Mouse (Mus musculus): ENCODE measurements around the gene Fgf2.
A peak's percentile ranks its signal among the peaks of the same experiment; 100 is the strongest.

Gene Fgf2

DNA sequence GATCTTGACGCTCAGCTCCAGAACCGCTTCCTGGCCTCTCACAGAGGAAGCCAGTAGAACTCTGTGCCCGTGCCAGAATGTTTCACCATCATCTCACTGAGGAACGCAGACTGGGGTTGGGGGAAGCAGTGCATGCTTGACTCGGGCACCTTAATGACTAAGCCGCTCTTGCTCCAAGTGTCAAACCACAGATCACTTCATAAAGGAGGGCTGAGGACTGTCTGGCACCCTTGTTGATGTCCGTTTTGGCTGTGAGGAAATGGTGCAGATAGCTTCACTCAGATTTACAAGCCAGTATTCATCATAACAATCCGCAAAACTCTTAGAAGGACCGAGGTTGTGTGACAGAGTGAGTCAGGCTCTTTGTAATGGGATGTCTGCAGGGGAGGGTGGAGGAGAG lies 12.6 kb downstream of the Fgf2 start:
- peak; percentile 94 for DNase-seq

DNA sequence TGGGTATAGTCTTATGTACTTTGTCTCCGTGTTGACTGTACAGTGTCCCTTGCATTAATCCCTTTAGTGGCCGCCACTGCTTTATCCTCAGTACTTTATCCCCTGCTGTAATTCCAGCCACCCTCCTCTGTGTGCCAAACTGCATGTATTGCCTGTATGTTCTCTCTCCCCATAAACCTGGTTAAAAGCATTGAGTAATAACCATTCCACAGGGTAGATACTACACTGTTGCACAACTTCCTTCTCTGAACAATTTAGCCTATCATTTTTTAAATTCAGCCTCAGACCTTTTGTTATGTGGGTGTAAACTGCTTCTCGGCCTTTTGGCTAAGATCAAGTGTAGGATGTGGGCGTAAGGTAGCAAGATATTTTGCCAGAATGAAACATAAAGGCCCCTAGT lies 17.0 kb downstream of the Fgf2 start:
- no peak for DNase-seq

DNA sequence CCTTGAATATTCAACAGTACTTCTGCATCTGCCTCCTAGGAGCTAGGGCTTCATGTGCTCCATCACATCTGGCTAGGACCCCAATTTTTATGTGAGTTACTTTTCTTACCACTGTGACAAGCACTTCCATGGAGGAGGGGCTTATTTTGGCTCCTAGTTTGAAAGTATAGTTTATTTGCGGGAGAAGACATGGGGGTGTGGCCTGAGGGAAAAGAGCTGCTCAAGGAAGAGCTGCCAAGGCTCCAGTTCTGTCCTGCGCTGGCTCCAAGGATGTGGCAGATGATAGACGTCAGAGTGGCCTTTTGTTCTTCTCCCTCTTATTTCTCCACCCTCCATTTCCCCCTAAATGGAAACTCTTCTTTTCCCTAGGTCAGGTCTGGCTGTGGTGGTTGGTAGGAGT lies 17.8 kb downstream of the Fgf2 start:
- DNase-seq, result peak; percentile 89

DNA sequence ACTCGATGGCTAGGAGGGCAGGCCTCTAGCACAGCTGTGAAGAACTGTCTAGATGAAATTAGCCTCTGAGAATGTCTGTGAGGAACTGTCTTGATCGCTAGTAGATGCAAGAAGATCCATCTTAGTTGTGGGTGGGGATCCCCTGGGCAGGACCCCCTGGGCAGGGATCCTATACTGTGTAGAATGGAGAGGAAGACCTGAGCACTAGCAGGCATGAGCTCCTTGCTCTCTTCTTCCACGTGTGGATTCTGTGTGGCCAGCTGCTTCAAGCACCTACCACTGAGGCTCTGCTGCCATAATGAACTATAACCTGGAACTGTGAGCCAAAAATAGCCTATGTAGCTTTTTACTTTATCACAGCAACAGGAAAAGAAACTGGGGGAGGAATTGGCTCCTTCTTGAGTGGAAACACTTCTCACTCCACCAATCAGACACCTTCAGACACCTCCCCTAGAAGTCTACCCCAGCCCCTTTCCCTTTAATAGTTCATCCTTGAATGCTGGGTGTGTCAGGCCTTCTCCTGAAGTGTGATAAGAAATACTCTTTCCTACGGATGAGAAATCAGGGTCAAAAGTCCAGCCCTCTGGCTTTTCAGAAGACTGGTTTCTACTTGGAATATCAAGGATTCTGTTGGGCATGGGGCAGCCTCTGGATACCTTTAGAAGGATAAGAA lies 18.4 kb downstream of the Fgf2 start:
- peak; percentile 85 for DNase-seq

DNA sequence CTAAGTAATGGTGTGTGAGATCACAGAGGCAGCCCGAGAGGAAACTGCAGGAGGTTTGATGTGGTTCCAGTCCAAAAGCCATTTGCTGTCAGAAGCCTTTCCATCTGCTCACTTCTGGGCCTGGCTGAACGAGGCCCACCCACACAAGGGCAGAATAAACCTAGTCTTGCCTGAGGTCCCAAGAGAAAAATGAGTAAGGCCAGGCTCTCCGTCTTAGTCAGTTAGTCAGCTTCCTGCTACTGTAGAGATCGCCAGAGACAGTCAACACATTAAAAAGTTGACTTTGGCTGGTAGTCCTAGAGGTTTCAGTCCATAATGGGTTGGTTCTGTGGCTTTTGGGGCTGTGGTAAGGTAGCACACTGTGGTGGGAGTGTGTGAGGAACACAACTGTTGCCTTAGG lies 22.3 kb downstream of the Fgf2 start:
- DNase-seq, result peak; percentile 96

DNA sequence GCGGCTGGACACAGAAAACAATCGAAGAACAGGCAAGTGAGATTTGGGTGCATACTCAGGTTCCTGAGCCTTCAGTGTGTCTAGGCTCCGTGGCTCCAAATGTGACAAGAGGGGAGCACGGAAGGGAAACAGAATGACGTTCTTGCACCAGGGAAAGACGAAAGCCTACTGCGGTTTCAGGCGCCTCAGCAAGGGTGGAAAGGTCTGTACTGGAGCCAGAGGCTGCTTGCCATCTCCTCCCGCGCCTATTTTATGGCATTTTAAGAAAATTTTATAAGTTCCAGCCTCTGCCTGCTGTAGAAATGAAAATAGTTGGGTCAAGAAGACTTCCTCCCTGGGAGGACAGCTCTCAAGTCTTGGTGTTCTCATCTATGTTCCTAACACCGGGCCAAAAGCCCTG lies 25.6 kb downstream of the Fgf2 start:
- no peak for DNase-seq

DNA sequence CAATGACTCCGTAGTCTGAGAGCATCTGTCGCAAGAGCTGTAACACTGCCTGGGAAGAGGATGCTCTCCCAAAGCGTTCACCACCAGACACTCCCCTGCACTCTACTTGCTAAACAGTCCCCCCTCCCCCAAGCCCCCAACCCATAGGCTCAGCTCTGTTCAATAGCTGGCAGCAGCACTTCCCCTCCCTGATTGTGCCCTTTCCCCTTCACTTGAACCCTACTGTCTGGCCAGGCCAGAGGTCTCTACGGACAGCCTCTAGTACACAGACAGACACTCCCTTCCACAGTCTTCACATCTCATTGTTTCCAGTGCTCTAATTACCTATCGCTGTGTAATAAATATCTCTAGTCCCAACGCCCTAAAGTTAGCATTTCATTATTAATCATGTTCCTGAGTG lies 29.8 kb downstream of the Fgf2 start:
- peak; percentile 78 for DNase-seq

DNA sequence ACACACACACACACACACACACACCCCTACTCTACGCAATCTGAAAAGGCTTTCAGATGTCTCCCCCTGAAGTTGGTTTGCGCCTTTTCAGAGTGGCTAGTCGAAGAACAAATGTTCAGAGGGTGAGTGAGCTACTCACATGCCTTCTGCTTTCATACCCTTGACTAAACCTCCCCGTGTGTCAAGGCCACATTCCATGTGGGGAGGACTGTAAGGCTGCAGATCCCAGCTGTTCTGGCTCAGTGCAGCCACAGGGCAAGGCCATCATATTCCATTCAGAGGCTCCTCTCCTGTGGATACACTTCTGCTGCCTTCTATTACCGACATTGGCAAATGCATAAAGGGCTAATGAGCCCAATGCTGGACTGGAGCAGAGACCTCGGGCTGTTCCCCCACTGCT lies 30.3 kb downstream of the Fgf2 start:
- DNase-seq, result peak; percentile 95

DNA sequence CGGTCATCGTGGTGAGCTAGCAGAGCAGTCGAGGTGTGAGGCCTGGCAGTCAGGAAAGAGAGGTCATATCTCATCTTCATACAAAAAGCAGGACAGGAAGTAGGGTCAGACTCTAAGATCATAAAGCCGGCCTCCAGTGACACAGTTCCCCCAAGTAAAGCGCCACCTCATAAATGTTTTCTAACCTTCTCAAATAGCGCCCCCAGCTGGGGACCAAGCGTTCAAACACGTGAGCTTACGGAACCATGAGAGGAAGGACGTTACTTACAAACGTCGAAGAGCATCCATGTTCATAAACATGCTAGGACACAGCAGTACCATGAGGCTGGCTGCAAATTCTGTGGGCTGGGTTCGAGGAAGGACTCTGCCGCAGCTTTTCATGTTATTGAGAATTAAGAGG lies 31.1 kb downstream of the Fgf2 start:
- peak; percentile 88 for DNase-seq

DNA sequence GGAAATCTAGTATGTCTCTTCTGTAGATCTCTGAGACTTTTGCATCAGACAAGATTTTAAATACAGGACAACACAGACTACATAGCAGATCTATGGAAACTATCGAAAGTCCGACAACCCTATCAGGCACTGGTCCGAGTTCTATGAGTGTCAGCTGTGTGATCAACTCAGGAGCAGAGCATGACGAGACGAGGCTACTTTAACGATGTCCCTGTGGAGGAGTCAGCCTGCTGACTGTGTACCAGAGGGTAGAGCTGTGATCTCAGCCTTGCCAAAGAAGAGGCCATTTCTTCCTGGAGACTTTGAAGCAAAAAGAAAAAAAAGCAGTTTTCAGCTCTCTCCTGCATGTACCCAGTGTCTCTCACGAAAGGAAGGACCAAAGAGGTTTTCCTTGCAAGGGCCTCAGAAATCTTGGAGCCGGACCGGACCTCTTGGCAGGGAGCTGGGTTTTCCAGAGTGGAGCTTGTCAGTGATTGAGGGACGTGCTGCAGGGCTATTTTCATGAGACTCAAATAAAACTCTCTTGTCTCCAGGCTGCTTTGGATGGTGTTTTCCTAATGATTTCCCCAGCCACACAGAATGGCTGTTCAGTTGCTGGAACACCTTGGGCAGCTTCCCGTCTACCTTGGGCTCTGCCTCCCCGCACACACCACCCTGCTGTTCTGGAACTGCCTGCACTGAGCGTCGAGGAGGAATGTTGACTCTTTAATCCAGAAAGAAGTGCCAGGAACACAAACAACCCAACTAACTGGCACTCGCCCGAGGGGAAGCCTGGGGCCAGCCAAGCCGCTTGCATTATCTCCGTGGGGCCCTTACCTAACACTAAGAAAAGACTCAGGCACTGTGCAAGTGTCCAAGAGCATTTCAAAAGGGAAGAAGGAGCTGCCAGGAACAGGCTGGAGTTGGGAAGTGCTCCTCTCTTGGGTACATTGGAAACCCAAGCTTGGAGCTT lies 32.1 kb downstream of the Fgf2 start:
- peak; percentile 98 for DNase-seq

DNA sequence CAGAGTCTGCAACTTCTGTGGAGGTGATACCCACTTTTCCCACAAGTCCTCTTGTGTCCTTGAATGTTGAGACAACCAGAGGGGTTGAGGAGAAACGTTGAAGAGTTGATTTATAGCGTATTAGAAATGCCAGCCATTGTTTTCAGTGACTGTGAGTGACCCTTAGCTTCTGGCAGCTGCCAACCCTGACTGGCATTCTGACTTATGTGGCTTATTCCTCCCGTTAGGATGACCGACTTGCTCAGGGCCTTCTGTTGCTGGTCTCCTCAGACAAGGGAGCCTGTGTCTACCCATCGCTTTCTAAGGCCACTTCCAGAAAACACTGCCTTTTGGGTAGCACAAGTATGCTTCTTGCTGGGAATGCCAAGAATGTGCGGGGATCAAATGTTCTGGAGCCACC lies 33.3 kb downstream of the Fgf2 start:
- DNase-seq, result peak; percentile 90

DNA sequence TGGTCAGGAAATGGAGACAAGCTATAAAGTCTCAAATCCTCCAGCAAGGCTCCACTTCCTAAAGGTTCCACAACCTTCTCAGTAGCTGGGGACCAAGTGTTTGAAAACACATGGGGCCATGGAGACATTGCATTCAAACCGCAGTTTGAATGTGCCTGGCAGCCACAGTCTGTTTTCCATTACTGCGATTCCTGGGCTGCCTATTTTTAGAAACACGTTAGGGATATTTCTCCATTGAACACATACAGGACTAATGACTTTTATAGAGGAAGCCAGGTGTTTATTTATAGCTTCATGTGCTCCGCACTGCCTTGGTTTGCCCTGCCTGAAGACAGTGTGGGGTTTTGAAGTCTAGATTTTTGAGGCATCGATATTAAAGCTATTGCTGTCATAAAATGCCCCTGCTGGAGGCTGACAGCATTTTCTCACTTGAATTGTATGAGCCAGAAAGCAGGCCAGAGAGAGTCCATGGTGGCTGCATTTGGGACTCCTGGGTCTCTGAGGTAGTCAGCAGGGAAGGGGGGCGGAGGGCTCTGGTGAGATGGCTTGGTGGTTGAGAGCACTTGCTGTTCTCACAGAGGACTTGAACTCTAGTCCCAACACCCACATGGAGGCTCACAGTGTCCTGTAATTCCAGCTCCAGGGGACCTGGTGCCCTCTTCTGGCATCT lies 35.1 kb downstream of the Fgf2 start:
- peak; percentile 93 for DNase-seq

DNA sequence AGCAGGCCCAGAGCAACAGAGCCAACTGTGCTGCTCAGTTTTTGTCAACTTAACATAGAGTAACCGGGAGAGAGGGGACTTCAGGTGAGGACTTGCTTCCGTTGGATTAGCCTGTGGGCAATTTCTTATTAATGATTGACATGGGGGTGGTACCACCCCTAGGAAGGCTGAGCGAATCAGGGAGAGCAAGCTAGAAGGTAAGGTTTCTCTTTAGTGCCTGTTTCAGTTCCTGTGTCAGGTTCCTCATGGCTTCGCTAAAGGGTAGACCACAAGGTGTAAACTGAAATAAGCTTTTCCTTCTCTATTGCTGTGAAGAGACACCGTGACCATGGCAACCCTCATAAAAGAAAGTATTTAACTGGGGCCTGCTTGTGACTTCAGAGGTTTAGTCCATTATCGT lies 39.2 kb downstream of the Fgf2 start:
- peak; percentile 86 for DNase-seq

DNA sequence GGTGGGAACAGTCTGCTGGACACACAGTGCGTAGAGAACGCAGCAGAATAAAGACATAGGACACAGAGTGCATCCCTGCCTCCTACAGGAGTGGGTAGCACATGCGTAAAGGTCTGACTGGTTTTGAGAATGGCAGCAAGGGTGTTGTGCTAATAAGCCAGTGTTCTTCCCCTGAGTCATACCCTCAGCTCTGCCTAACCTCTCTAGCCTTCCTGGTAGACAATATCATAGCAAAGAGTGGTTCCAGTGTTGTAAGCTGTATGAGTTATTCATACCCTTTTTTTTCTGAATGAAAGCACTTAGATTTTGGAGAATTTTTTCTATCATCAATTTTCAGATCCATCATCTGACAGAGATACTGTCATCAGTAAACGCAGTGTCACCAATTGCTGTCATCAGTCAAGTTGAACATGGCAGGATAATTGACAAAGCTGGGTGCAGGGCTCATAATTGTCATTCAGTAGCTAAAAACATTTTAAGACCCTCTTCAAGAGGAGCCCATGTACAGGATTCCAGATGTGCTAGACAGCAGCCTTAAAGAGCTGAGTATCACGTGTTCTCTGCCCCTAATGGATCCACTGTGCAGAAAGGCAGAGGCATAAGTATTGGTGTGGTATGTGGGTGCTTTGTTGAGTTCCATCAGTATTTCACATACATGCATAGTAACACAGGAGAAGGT lies 48.9 kb downstream of the Fgf2 start:
- peak; percentile 39 for DNase-seq

DNA sequence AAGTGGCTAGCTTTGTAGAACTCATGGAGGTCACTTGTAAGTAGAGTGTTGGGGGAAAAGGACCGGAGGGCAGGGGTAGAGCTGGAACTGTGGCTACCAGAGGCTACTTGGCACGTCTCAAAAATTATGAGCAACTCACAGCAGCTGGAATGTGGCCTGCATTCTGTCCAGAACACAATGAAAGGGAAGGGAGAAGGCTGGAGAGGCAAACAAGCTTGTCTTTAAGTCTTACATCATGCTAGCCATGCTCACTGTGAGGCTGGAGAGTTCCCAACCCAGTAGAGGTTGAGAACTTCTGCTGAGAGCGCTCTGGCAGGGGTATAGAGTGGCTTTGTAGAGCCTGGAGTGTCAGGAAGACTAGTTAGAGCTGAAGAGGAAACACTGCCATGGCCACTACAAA lies 49.5 kb downstream of the Fgf2 start:
- DNase-seq, result peak; percentile 90

DNA sequence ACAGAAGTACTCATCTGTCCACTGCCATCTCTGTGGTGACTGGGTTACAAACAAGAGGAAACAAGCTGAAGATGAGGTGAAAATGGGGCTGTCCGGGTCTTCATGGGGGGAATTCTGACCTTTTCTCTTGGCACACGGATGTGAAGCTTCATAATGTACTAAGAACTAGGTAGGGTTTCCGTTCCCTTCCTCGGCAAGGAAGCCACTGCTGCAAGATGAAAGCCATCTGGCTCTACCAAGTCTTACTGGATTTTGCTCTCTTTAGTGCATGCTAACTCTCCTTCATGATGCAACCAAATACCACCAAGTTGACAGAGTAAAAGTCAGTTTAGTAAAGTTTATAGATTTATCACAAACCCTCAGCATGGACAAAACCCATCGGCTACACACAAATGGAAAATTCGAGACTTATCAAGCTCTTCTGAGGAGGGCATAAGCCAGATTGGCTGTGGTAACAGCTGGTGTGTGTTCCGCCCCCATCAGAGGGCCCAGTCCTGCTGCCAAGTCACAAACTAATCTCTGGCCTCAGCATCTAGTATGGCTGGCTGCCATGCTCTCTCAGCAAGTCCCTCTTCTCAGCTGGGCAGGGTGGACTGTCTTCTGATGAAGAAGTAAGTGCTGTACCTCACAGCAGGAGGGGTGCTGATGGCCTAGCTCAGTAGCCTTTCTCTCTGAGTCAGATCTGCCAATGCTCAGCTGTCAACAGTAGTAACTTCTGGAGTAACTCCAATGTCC lies 50.7 kb downstream of the Fgf2 start:
- DNase-seq, result peak; percentile 99

DNA sequence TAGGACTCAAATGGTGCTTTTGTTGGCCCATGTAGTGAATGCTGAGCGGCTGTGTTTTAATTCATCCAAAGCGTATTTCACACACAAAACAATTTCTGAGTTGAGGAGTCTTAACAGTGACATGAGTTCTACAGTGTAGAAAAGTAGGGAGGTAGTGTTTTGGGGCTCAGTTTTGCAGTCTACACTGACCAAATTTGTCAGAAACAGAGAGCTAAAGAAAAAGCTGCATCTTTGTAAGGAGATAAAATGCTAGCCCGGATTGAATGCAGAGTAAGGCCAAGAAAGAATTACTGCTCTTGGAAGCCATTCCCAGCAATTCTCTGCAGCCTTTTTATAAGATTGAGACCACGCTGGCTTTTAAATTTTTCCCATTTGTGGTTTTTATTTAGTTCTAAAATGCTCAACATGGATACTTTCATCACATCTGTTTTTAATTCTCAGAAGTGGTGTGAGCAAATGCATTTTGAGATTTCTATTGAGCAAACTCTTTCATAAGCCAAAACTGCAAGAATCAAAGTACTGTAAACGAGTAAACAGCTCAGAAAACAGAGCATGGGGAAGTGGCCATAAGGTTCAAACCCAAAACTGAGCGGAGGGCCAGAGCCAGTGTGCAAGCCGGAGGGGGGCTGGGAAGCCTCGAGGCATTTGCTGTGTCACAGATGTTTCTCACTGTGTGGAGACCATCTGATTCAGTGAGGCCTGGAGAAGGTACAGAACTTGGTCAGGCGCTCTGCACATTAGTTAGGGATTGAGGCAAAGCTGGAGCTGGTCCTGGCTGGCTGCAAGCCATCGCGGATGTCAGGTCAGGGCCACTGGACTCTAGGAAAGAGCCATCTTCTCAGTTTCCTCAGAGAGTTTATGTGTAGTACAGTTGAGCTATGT lies 53.8 kb downstream of the Fgf2 start:
- DNase-seq, result peak; percentile 97

DNA sequence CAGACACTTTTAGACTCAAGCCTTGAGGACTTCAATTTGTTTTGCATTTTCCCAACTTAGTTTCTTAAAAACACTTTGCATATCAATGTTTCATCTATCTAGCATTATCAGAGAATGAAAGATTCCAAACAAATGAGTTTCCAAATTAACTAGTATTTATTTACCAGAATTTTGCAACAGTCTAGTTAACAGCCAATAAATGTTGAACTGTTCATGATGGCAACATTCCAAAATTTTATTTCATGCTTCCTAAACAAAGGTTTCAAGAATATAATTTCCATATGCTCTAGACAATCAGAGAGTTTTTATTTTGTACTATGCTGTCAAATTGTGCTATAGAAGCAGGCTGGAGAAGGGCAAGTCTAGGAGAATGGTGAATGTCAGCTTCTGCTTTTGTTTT lies 59.5 kb downstream of the Fgf2 start:
- DNase-seq, result no peak

DNA sequence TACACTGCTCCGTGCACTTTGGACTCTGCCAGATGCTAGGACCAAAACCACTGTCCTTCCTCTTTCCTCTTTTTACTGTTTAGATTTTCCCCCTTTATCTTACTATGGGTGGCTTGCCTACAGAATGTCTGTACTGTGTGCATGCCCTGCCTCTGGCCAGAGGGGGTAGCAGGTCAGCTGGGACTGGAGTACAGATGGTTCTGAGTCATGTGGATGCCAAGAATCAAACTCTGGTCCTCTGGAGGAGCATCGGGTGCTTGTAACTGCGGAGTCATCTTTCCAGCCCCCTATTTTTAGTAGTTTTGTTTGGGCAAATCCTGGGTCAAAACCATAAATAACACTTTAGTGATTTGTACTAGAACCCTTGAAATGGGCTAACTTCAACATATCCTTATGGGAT lies 65.3 kb downstream of the Fgf2 start:
- no peak for DNase-seq

DNA sequence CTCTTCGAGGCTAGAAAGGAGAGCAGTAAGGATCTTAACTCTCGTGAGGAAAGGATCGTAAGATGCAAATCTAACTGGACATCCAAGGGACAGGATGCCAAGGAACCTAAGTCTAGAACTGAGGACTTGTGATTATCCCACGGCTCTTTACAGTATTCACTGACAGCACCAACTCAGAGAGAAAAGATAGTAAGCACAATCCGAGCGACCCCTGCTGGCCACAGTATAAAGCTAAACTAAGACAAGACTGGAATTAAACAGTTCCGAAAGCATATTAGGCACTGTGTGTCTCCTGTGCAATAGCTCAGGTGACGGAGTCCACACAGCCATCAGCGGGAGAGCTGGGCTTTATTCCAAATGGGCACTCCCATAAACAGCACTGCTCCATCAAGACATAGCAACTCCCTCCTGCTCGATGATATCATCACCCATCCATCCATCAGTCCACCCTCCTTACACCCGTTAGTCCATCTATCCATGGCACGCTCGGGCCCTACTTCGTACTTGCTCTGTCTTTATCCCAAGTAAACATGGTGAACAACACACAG lies 66.3 kb downstream of the Fgf2 start:
- DNase-seq, result peak; percentile 94

DNA sequence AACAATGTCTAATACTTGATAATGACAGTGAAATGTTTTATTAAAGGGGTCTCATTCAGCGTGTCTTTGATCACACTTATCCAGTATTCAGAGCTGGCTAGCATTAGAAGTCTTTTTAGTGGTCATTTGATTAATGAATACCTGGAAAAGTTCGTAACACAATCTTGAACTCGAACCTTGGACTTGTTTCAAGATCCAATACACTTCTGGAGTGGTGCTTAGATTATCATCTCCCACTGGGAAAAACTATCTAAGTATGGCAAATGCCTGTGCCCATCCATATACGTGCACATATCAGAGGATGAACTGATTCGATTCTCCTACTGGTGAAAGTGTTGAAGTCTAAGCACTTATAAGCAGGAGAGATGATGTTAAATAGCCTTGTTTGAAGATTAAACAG lies 70.2 kb downstream of the Fgf2 start:
- no peak for DNase-seq

All from heart, adult 11 months (tissue).